Mouse (Mus musculus) small intestine, adult 10 weeks (tissue): ENCODE results near the gene Ccdc134. TPM values are rescaled to one million over a fixed set of nuclear protein-coding genes. Genes with fewer than 3 reads are reported as not detected.

Experiments
- polyA plus RNA-seq: library from polyadenylated mRNA; stranded (reverse); fragments of 350-450 nt; fragmentation: Illumina TruSeq; extraction: RNeasy Lipid Tissue Mini Kit (QIAGEN cat#74804); gene quantifications from one replicate; pipeline ENCODE4 v1.2.3, GENCODE M21; 2014; ENCODE audit warnings: low replicate concordance

Ccdc134 gene
- polyA plus RNA-seq = 1.7 TPM

GRCm38 (mm10) chr15:82127426-82128374 lies at the start of gene Ccdc134:
Ccdc134 (plus strand) TSS chr15:82127922.

GRCm38 (mm10) chr15:82146770-82147610 lies 19.3 kb downstream of the Ccdc134 start, which contains the start of gene Srebf2:
Srebf2 (plus strand) TSS chr15:82147181.

Other genes starting within 250 kb of the Ccdc134 start
- 0.19 TPM for gene Polr3h, start 201.7 kb upstream of the Ccdc134 start, polyA plus RNA-seq
- gene Csdc2, start 191.2 kb upstream of the Ccdc134 start, polyA plus RNA-seq = not detected
- 1.2 TPM for gene Pmm1, start 167.0 kb upstream of the Ccdc134 start, polyA plus RNA-seq
- not detected for gene 1700029P11Rik, start 147.4 kb upstream of the Ccdc134 start, polyA plus RNA-seq
- 84.1 TPM for gene Xrcc6, start 140.1 kb upstream of the Ccdc134 start, polyA plus RNA-seq
- gene Desi1, start 94.1 kb upstream of the Ccdc134 start, polyA plus RNA-seq = 13.1 TPM
- gene Snu13, start 80.3 kb upstream of the Ccdc134 start, polyA plus RNA-seq = 260 TPM
- not detected for gene 4930407I10Rik, start 68.8 kb upstream of the Ccdc134 start, polyA plus RNA-seq
- gene Mei1, start 57.9 kb upstream of the Ccdc134 start, polyA plus RNA-seq = not detected
- gene Srebf2, start 19.3 kb downstream of the Ccdc134 start, polyA plus RNA-seq = 8.6 TPM
- not detected for gene Shisa8, start 84.9 kb downstream of the Ccdc134 start, polyA plus RNA-seq
- gene Tnfrsf13c, start 96.4 kb downstream of the Ccdc134 start, polyA plus RNA-seq = 1.2 TPM
- 0.37 TPM for gene Cenpm, start 116.8 kb downstream of the Ccdc134 start, polyA plus RNA-seq
- not detected for gene 1500009C09Rik, start 124.5 kb downstream of the Ccdc134 start, polyA plus RNA-seq
- 0.67 TPM for gene Sept3, start 147.0 kb downstream of the Ccdc134 start, polyA plus RNA-seq
- not detected for gene Wbp2nl, start 171.0 kb downstream of the Ccdc134 start, polyA plus RNA-seq
- 8.7 TPM for gene Naga, start 211.0 kb downstream of the Ccdc134 start, polyA plus RNA-seq
- 0.33 TPM for gene Pheta2, start 211.0 kb downstream of the Ccdc134 start, polyA plus RNA-seq
- gene Smdt1, start 211.0 kb downstream of the Ccdc134 start, polyA plus RNA-seq = 54.0 TPM
- 330 TPM for gene Ndufa6, start 226.4 kb downstream of the Ccdc134 start, polyA plus RNA-seq